Mouse (Mus musculus) stomach, embryonic 14.5 days (tissue): ENCODE results near the gene 5730522E02Rik. TPM values are rescaled to one million over a fixed set of nuclear protein-coding genes. Genes with fewer than 3 reads are reported as not detected.
A peak's percentile ranks its signal among the peaks of the same experiment; 100 is the strongest.

ENCODE experiments used
- ATAC-seq: fragments of 200-750 bp; cut with Nextera tagmentation; 2 replicates; pipeline ENCODE4 v1.8.0; 2017; ENCODE audit warnings: low read depth, moderate TSS enrichment; ENCODE audit not compliant: insufficient number of reproducible peaks, insufficient read depth, low FRiP score
- H3K27ac ChIP-seq: fragments of 300-500 bp; sonication (generic); 2 replicates; pipeline ENCODE4 v1.5.1; 2014; ENCODE audit warnings: mild to moderate bottlenecking, low read length, moderate library complexity, mixed read lengths
- H3K27me3 ChIP-seq: fragments of 300-500 bp; sonication (generic); 2 replicates; pipeline ENCODE4 v1.6.1; 2014; ENCODE audit warnings: low read length, control low read depth, mixed read lengths; ENCODE audit not compliant: control insufficient read depth, insufficient read depth
- H3K36me3 ChIP-seq: fragments of 300-500 bp; sonication (generic); 2 replicates; pipeline ENCODE4 v1.6.1; 2014; ENCODE audit warnings: mild to moderate bottlenecking, control low read depth, low read length, moderate library complexity, mixed read lengths; ENCODE audit not compliant: control insufficient read depth, insufficient read depth
- H3K4me1 ChIP-seq: fragments of 300-500 bp; sonication (generic); 2 replicates; pipeline ENCODE4 v1.6.1; 2014; ENCODE audit warnings: low read length, control low read depth, mixed read lengths; ENCODE audit not compliant: control insufficient read depth, insufficient read depth
- H3K4me2 ChIP-seq: fragments of 300-500 bp; sonication (generic); replicated peaks from 2 replicates; pipeline ENCODE4 v1.6.1; 2014; ENCODE audit warnings: low read depth, low read length, control low read depth
- H3K4me3 ChIP-seq: fragments of 300-500 bp; sonication (generic); 2 replicates; pipeline ENCODE4 v1.5.1; 2014; ENCODE audit warnings: low read depth, low read length, control low read depth
- H3K9ac ChIP-seq: fragments of 300-500 bp; sonication (generic); replicated peaks from 2 replicates; pipeline ENCODE4 v1.6.1; 2014; ENCODE audit warnings: low read depth, mild to moderate bottlenecking, control low read depth, low read length, moderate library complexity, mixed read lengths
- H3K9me3 ChIP-seq: fragments of 300-500 bp; sonication (generic); 2 replicates; pipeline ENCODE4 v1.6.1; 2016; ENCODE audit warnings: low read depth, low read length, control low read depth; ENCODE audit not compliant: control insufficient read depth
- WGBS: fragments of 180-500 bp; shearing (Covaris S2); extraction: QIAGEN DNeasy Blood & Tissue Kit; methylation state at CpG from one replicate; pipeline ENCODE4 v1.1.7; 2014; 5-methylcytosine and 5-hydroxymethylcytosine counted together
- polyA plus RNA-seq: library from polyadenylated mRNA; unstranded; fragments of >200 nt; fragmentation: Nextera tagmentation; extraction: Ambion mirVana; gene quantifications from 2 replicates; pipeline ENCODE4 v1.2.1, GENCODE M21; 2014

5730522E02Rik gene
- polyA plus RNA-seq, 1 experiment from 2014 or later = 6.5 TPM

DNA sequence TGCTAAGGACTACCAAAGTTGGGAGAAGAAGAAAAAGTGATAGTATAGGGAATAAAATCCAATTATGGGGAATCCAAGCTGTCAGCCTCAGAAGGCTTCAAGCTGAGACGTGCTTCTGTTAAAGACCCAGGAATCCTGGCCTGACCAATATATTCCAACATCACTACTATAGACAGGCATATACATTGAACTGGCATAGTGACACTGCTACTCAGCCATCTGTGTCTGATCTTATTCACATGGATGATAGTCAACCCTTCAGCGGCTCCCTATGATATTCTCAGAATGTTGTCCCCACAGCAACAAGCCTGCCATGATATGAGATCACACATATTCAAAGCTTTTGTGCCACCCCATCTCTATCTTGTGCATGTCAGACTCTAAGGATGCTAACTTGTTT lies 284.3 kb downstream of the 5730522E02Rik start:
- Histone ChIP-seq H3K4me1 (no peaks in the 10 kb centered on the region), H3K27me3 (no peaks in the 10 kb centered on the region), H3K4me3 (no peak overlapping the region), H3K36me3 (no peaks in the 10 kb centered on the region), H3K9me3 (no peaks in the 10 kb centered on the region), H3K4me2 (no peak overlapping the region), H3K9ac (no peak overlapping the region), H3K27ac (no peak overlapping the region)
- WGBS = 96% methylated on average over 2 of the region's 2 CpGs
- ATAC-seq = no peak

DNA sequence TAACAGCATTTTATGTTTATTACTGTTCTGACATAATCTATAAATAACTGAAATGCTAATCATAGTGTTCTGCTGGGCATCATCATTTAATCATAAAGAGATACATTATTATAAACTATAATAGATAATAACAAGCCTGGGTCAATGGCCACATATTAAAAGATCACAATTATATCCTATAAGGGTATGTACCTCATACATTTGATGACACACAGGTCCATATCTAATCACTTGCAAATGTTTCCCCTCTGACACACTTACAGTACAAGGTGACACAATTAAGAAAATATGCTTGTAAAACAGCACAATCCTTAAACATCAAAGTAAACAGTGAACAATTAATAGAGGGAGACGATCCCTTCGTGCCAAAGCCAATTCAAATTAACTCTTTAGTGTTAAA lies 308.2 kb downstream of the 5730522E02Rik start:
- H3K4me2 ChIP-seq = no peak overlapping the region
- H3K9me3 ChIP-seq = no peaks in the 10 kb centered on the region
- H3K4me3 ChIP-seq = no peak overlapping the region
- H3K27me3 ChIP-seq = no peaks in the 10 kb centered on the region
- WGBS = 69% methylated on average over 2 of the region's 2 CpGs
- H3K36me3 ChIP-seq = no peaks in the 10 kb centered on the region
- no peak for ATAC-seq
- H3K27ac ChIP-seq = no peak overlapping the region
- no peaks in the 10 kb centered on the region for H3K4me1 ChIP-seq
- H3K9ac ChIP-seq = no peak overlapping the region

DNA sequence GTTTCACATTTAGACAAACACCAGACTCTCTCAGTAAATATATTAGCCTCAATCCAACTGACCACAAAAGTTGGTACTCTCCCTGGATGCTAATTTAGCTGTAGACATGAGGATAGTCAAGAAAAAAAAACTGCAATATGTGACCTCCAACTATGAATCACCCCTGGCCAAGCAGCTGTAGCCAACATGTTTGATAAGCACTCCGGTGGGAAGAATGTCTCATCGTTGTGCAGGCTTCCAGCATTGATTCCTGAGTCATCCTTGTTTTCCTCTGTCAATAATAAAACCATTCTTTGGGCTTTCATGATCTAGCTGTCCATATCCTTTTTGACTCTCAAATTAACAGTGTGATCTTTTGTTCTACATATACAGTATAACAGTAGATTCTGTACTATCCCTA lies 308.9 kb downstream of the 5730522E02Rik start:
- no peak for ATAC-seq
- Histone ChIP-seq H3K27ac (no peak overlapping the region), H3K4me1 (no peaks in the 10 kb centered on the region), H3K9me3 (no peaks in the 10 kb centered on the region), H3K36me3 (no peaks in the 10 kb centered on the region), H3K4me3 (no peak overlapping the region), H3K27me3 (no peaks in the 10 kb centered on the region), H3K9ac (no peak overlapping the region), H3K4me2 (no peak overlapping the region)
- 40% methylated on average over 2 of the region's 2 CpGs for WGBS

- no peak for ATAC-seq
- H3K4me1 ChIP-seq = no peaks in the 10 kb centered on the region
- H3K9ac ChIP-seq = no peak overlapping the region
- WGBS = 85% methylated on average over 3 of the region's 3 CpGs
- no peak overlapping the region for H3K4me3 ChIP-seq
- no peak overlapping the region for H3K27ac ChIP-seq
- no peak overlapping the region for H3K4me2 ChIP-seq
- H3K36me3 ChIP-seq = no peaks in the 10 kb centered on the region
- no peaks in the 10 kb centered on the region for H3K27me3 ChIP-seq
- no peaks in the 10 kb centered on the region for H3K9me3 ChIP-seq
Observed at GRCm38 (mm10) chr11:25893906-25894305, 316.7 kb downstream of the 5730522E02Rik start.

DNA sequence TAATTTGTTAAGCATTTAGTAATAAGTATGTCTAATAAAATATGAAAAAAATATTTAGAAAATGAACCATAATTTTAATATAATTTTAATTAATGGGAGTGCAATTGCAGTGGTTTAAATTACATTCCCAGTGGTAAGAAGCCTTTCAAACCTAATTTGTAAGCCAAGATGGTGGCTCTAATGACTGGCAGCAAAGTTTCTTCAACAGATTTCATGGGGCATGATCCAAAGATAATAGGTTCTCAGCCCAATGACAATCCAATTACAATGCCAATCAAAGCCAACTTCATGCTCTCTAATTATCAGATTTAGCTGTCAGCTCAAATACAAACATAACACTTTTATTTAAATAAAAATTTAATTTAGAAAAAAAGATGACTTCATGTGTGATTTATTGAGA lies 337.6 kb downstream of the 5730522E02Rik start:
- Histone ChIP-seq H3K27ac (no peak overlapping the region), H3K4me1 (no peaks in the 10 kb centered on the region), H3K36me3 (no peaks in the 10 kb centered on the region), H3K4me3 (no peak overlapping the region), H3K4me2 (no peak overlapping the region), H3K27me3 (no peaks in the 10 kb centered on the region), H3K9me3 (no peaks in the 10 kb centered on the region), H3K9ac (no peak overlapping the region)
- ATAC-seq = no peak

GRCm38 (mm10) chr11:25872317-25872716 lies 338.2 kb downstream of the 5730522E02Rik start:
- H3K4me2 ChIP-seq = no peak overlapping the region
- ATAC-seq = no peak
- H3K9ac ChIP-seq = no peak overlapping the region
- no peaks in the 10 kb centered on the region for H3K4me1 ChIP-seq
- no peak overlapping the region for H3K27ac ChIP-seq
- H3K36me3 ChIP-seq = no peaks in the 10 kb centered on the region
- no peak overlapping the region for H3K4me3 ChIP-seq
- H3K27me3 ChIP-seq = no peaks in the 10 kb centered on the region
- WGBS = 71% methylated on average over 4 of the region's 4 CpGs
- H3K9me3 ChIP-seq = no peaks in the 10 kb centered on the region

DNA sequence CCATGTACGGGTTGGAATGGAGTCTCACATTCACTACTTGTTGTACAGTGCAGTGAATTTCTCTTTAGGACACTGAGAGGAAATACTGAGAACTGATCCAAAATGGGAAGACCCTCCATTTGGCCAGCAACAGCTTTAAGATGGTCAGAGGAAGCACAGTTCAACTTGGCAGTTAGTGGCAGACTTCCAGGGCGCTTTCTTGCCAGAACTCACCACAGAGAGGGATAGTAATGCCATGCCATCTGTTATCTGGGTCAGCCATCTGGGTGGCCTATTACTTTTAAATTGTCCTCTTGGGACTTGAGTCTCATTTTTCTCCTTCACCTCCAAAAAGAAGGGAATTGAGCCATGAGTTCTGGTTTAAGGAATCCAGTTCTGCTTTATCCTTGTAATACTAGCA lies 344.3 kb downstream of the 5730522E02Rik start:
- H3K4me2 ChIP-seq = no peak overlapping the region
- no peaks in the 10 kb centered on the region for H3K4me1 ChIP-seq
- no peaks in the 10 kb centered on the region for H3K9me3 ChIP-seq
- no peak overlapping the region for H3K27ac ChIP-seq
- no peak overlapping the region for H3K9ac ChIP-seq
- H3K36me3 ChIP-seq = no peaks in the 10 kb centered on the region
- no peak for ATAC-seq
- 73% methylated on average over 2 of the region's 2 CpGs for WGBS
- H3K27me3 ChIP-seq = no peaks in the 10 kb centered on the region
- H3K4me3 ChIP-seq = no peak overlapping the region

- H3K36me3 ChIP-seq = no peaks in the 10 kb centered on the region
Observed at GRCm38 (mm10) chr11:25862686-25863085, 347.9 kb downstream of the 5730522E02Rik start.

More at GRCm38 (mm10) chr11:25862686-25863085, 347.9 kb downstream of the 5730522E02Rik start:
- Histone ChIP-seq H3K27me3 (no peaks in the 10 kb centered on the region), H3K9ac (no peak overlapping the region), H3K4me1 (no peaks in the 10 kb centered on the region), H3K4me3 (no peak overlapping the region), H3K4me2 (peak overlapping the region; percentile 5; the same call in 1 of the 2 replicates), H3K9me3 (no peaks in the 10 kb centered on the region), H3K27ac (no peak overlapping the region)
- 14% methylated on average over 9 of the region's 9 CpGs for WGBS
- ATAC-seq = peak; percentile 74
